Mouse (Mus musculus): ENCODE results near the gene U2af1.

U2af1 gene

GRCm38 (mm10) chr17:31664760-31665159, 6.1 kb upstream of the U2af1 start:
- intact Hi-C loops (cut with DNase I) = loop anchor here (5.0 to 10.0 kb wide), 2 partner anchors 137 to 330 kb away; no protein-coding TSS in a partner anchor

DNA sequence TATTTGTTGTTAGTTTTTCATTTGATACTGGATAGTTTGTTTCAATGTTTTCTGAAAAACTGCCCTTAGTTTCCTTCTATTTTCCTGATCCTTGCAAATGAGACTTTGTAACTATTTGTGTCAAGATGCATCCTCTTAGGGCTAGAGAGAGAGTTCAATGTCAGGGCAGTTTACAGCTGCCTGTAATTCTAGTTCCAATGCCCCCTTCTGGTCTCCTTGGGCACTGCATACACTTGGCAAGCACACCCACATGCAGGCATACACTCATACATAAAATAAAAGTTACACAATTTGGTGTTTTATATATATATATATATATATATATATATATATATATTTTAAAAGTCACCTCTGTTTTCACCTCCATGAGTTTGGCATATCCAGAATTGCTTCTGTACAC, 4.2 kb upstream of the U2af1 start:
- intact Hi-C loops (cut with DNase I) = loop anchor here (5.0 to 10.0 kb wide), 2 partner anchors 136 to 328 kb away; no protein-coding TSS in a partner anchor

DNA sequence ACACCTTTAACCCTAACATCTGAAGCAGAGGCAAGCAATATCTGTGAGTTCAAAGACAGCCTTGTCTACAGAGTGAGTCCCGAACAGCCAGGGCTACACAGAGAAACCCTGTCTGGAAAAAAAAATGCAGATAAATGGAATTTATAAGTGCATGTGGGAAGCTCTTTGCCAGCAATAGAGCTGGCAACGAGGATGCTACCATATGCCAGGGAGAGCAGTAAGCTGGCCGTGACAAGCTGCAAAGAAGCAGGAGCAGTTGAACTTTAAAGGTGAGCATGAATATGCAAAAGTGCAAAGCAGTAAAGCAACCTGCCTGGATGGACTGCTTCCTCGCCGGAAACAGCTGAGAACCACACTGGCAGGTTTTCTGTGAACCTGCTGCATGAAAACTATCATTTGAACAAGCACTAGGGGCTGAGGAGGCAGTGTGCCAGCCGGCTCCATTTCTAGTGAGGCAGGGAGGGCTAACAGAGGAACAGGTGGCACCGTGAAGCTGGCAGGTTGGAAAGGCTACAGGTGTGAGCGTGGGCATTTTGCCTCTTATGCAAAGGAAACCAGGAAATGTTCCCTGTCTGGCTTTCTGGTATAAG, 2.1 kb upstream of the U2af1 start:
- intact Hi-C loops (cut with DNase I) = loop anchor here (5.0 to 10.0 kb wide), 2 partner anchors 133 to 326 kb away; no protein-coding TSS in a partner anchor

DNA sequence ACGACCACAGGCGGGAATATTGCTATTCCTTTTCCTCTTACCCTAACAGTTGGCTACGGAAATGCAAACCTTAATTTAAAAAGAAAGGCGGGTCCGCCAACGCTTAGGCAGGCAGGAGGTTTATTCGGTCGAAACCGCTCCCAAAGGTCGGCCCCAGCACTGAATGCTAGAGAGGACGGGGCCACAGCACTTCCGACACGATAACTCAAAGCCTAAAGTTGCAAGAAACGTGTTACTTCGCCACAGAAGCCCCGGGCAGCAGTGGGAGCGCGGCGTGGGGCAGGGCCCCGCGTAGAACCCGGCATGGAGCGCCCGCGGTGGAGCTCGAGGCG, 590 bp downstream of the U2af1 start:
- intact Hi-C loops (cut with DNase I) = no loop called here

GRCm38 (mm10) chr17:31657141-31657983, 1.3 kb downstream of the U2af1 start:
- intact Hi-C loops (cut with DNase I) = no loop called here

GRCm38 (mm10) chr17:31656682-31657081, 2.0 kb downstream of the U2af1 start:
- intact Hi-C loops (cut with DNase I) = no loop called here

DNA sequence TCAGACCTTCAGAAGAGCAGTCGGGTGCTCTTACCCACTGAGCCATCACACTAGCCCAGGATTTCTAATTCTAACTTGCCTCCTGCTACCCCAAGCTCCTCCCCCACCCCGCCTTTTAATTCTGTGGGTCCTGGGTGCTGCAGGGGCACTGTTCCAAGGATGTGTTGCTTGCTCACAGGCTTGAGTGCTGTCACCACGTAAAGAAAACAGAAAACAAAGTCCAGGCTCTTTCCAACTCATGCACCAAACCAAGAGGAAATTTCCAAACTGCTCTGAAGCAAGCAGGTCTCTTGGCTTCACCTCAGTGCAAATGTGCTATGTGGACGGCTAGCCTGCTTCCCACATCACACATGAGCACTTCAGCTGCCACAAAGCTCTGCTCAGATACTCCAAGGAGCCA, 3.3 kb downstream of the U2af1 start:
- intact Hi-C loops (cut with DNase I) = no loop called here

DNA sequence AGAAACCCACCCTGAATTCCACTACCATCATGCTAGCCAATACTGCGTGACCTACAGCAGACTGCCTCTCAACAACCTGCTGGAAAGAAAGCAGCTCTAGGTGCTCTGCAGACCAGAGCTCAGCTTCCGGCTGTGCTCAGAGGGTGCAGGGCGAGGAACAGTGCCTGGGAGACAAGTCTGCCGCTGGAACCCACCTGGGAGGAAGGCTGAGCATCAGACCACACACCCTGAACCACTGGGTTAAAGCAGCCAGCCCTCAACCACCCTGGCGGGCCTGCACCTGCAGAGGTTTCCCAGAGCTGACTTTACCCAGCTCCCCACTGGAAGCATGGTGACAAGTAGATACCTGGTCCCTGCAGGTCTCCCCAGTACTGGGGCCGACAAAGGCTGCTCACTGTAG, 5.4 kb downstream of the U2af1 start:
- intact Hi-C loops (cut with DNase I) = no loop called here

GRCm38 (mm10) chr17:31652152-31652551, 6.5 kb downstream of the U2af1 start:
- intact Hi-C loops (cut with DNase I) = no loop called here

GRCm38 (mm10) chr17:31646199-31647002, 12.3 kb downstream of the U2af1 start:
- intact Hi-C loops (cut with DNase I) = no loop called here

- intact Hi-C loops (cut with DNase I) = no loop called here
These were observed 15.8 kb downstream of the U2af1 start for GRCm38 (mm10) chr17:31642913-31643312.

DNA sequence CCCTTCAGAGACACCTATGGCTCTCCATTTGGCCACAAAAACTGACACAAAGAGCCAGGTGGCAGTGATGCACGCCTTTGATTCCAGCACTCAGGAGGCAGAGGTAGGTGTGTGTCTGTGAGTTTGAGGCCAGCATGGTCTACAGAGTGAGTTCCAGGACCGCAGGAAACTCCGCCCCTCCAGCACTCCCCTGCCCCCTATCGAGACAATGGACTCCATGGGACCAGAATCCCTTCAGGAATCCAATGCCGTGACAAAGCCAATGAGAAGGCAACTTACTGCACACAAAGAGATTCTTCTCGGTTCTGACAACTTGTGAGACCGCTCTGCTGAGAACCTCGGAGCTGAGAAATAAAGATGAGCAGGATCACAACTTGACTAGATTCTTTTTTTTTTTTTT, 16.4 kb downstream of the U2af1 start:
- intact Hi-C loops (cut with DNase I) = no loop called here

DNA sequence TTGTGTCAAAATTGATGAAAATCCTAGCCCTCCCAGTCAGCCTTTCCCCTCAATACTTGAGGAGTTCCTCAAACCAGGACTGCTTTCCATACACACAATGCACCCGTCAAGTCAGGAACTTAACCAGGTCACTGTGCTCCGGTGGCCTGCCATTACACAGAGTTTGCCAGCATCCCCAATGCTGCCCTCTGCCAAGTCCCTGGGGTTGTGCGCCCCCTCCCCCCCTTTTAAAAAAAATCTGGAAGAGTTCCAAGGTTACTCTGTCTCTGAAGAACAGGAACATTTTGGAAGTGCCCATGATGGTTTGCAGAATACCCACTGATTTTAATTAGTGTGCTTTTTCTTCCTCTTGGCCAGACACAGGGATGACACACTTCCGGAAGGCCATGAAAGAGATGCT, 19.0 kb downstream of the U2af1 start:
- intact Hi-C loops (cut with DNase I) = no loop called here

- intact Hi-C loops (cut with DNase I) = no loop called here
These were observed 20.7 kb downstream of the U2af1 start for GRCm38 (mm10) chr17:31637866-31638570.

DNA sequence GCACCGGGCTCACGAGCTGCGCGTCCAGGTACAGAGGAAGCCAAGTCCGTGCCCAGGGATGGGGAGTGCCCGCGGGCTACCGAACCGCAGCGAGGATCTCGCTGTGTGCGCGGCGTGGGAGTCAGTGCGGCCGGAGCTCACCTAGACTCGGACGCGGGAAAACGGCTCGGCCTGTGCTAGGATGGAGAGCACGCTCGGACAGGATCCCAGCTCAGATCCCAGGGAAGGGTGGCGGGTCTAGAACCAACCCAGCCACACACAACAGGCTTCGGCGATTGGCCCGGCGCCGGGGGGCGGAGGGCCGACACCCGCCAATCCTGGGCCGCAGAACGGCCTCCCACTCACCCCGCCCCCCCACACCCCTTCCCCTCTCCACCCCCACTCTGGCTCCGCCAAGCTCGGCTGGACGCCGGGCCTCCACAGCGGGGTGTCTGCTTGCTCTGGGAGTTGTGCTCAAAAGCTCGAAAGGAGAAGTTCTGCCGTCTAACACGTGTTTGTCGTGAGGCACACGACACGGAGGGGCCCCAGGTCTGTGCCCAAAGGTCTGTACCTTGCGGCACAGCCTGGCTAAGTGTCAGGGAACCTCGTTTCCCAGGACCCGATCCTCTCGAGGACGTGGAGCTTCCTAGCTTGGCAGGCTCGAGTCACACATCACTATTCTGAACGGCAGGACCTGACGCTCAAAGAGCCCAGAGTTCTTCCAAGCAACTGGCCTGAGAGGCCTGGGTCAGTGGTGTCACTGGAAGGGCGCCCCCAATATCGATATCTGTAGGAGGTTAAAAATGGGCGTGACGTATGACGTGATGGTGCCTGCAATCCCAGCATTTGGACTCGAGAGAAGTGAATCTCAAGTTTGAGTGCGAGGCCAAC, 21.5 kb downstream of the U2af1 start, which contains the start of gene Cbs:
TSS of gene Cbs (minus strand) at position 297 of the 870 bp plus-strand sequence.
- intact Hi-C loops (cut with DNase I) = no loop called here

DNA sequence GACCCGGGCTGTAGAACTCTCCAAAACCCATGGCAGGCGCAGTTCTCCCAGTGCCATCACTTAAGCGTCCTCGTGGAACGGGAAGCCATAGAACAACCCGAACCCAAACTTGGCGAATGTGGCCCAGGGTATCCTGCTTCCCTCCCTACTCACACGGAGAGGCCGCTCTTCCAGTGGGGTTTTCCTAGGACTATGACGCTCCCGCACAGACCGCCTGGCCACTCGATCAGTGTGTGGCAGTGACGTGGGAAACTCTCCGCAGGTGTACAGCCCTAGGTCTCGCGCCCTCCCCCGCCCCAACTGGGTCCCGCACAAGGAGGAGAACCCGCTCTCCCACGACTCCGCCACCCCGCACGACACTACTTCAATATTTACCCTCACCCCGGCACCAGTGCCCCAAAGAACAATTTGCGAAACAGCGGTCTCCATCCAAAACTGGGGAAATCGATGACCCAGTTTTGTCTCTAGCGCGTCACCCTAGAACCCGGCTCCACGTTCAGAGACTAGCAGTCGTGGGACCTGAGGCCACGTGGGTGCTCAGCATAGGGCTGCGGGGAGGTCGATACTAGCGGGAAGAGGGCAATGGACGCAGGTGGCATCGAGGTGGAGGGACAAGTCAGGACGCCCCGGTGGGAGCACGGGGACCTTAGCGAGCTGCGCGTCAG, 22.3 kb downstream of the U2af1 start:
- intact Hi-C loops (cut with DNase I) = no loop called here

DNA sequence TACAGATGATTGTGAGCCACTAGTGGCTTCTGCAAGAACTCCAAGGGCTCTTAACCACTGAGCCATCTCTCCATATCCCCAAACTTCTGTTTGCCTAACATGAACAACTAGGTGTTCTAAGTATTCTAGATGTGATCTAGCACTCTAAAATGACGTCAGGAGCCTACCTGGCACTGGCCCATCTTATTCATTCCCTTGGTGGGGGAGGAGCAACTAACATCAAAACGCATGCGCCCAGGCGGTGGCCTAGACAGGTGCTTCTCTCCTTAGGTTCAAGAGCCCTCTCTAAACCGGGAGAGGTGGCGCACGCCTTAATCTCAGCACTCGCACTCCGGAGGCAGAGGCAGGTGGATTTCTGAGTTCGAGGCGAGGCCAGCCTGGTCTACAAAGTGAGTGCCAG, 22.9 kb downstream of the U2af1 start:
- intact Hi-C loops (cut with DNase I) = no loop called here

DNA sequence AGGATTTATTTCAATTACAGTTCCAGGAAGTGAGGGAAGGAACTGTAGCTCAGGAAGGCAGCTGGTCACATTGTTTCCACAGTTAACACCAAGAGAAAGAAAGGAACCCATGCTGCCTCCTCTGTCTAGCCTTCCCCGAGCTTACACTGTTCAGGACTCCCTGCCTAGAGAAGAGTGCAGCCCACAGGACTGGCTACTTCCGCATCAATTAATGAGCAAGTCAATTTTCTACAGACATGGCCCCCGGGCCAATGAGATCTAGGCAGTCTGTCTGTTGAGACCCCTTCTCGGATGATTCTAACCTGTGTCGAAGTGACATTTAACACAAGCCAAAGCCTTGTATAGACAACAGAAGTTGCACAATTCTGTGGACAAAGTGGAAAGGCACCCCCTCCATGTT, 23.8 kb downstream of the U2af1 start:
- intact Hi-C loops (cut with DNase I) = no loop called here

DNA sequence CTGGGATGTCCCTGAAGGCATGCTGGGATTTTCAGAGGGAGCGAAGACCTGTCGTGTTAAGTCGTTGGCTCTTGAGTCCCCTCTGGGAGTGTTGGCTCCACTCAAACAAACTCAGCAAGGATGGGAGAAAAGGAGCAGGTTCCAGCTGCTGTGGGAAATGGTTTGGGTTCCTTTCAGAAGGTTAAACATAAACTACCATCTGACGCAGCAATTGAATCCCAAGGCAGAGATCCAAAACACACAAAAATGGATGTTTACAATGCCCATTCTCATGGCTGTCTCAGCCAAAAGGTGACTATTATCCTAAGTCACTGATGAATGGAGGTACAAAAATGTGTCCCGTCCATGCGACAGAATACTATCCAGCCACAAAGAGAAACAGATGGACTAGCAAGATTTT, 25.7 kb downstream of the U2af1 start:
- intact Hi-C loops (cut with DNase I) = no loop called here
